Mouse (Mus musculus): Measurements from ENCODE around the gene Olfr1369-ps1. TPM values are rescaled to one million over a fixed set of nuclear protein-coding genes. Genes with fewer than 3 reads are reported as not detected.

The Olfr1369-ps1 gene
- total and polyA plus RNA-seq, 3 experiments: not detected

Other genes starting within 250 kb of the Olfr1369-ps1 start
- gene Olfr1370, start 36.5 kb upstream of the Olfr1369-ps1 start, total RNA-seq (2021): not detected
- gene Olfr1370, start 36.5 kb upstream of the Olfr1369-ps1 start, polyA plus RNA-seq (2012; rRNA removed): not detected in 2 replicates
- not detected for gene Olfr263, start 18.2 kb downstream of the Olfr1369-ps1 start, total RNA-seq (2021)
- not detected in 2 replicates for gene Olfr263, start 18.2 kb downstream of the Olfr1369-ps1 start, polyA plus RNA-seq (2012; rRNA removed)
- gene Olfr1368, start 34.4 kb downstream of the Olfr1369-ps1 start, total RNA-seq (2021): not detected
- not detected in 2 replicates for gene Olfr1368, start 34.4 kb downstream of the Olfr1369-ps1 start, polyA plus RNA-seq (2012; rRNA removed)
- 10 to 100 TPM; 47.9 to 52.0 TPM for gene Trim27, start 68.0 kb downstream of the Olfr1369-ps1 start, total RNA-seq (2021)
- 170 and 180 TPM in 2 replicates for gene Trim27, start 68.0 kb downstream of the Olfr1369-ps1 start, polyA plus RNA-seq (2012; rRNA removed)
- gene Gpx5, start 181.2 kb downstream of the Olfr1369-ps1 start, total RNA-seq (2021): not detected
- gene Gpx5, start 181.2 kb downstream of the Olfr1369-ps1 start, polyA plus RNA-seq (2012; rRNA removed): not detected in 2 replicates
- gene Gpx6, start 200.6 kb downstream of the Olfr1369-ps1 start, total RNA-seq (2021): not detected
- gene Gpx6, start 200.6 kb downstream of the Olfr1369-ps1 start, polyA plus RNA-seq (2012; rRNA removed): not detected in 2 replicates
- gene Olfr1367, start 235.4 kb downstream of the Olfr1369-ps1 start, total RNA-seq (2021): not detected
- not detected in 2 replicates for gene Olfr1367, start 235.4 kb downstream of the Olfr1369-ps1 start, polyA plus RNA-seq (2012; rRNA removed)

All from adrenal gland, adult 2 months (tissue).